Mouse (Mus musculus): ENCODE data around the gene Nup54. TPM values are rescaled to one million over a fixed set of nuclear protein-coding genes. Genes with fewer than 3 reads are reported as not detected.

The Nup54 gene
- total RNA-seq, 2 experiments from 2014 or later, result 29.6 to 32.0 TPM

GRCm38 (mm10) chr5:92413271-92413981 lies 21.6 kb downstream of the Nup54 start:
- DNase-seq (ENCODE audit: low spot score in 2 of 2), result no peak

- DNase-seq (ENCODE audit: low spot score in 2 of 2), result no peak
These were observed 23.4 kb downstream of the Nup54 start for GRCm38 (mm10) chr5:92411461-92412140.

- no peak for DNase-seq (ENCODE audit: low spot score in 2 of 2)
These were observed 24.5 kb downstream of the Nup54 start for GRCm38 (mm10) chr5:92410486-92410885.

- DNase-seq (ENCODE audit: low spot score in 2 of 2), result no peak
These were observed 25.5 kb downstream of the Nup54 start for GRCm38 (mm10) chr5:92409361-92410155.

GRCm38 (mm10) chr5:92404400-92404678 lies 30.7 kb downstream of the Nup54 start:
- DNase-seq (ENCODE audit: low spot score in 2 of 2), result no peak

- no peak for DNase-seq (ENCODE audit: low spot score in 2 of 2)
These were observed 31.2 kb downstream of the Nup54 start for GRCm38 (mm10) chr5:92403562-92404399.

GRCm38 (mm10) chr5:92402816-92403215 lies 32.2 kb downstream of the Nup54 start:
- DNase-seq (ENCODE audit: low spot score in 2 of 2), result no peak

- DNase-seq (ENCODE audit: low spot score in 2 of 2), result peak in 1 of 2 experiments; percentile 80
These were observed 36.9 kb downstream of the Nup54 start for GRCm38 (mm10) chr5:92398153-92398552.

- no peak for DNase-seq (ENCODE audit: low spot score in 2 of 2)
These were observed 38.5 kb downstream of the Nup54 start for GRCm38 (mm10) chr5:92396476-92396875.

GRCm38 (mm10) chr5:92395764-92396163 lies 39.3 kb downstream of the Nup54 start:
- no peak for DNase-seq (ENCODE audit: low spot score in 2 of 2)

GRCm38 (mm10) chr5:92393863-92394262 lies 41.2 kb downstream of the Nup54 start:
- DNase-seq (ENCODE audit: low spot score in 2 of 2), result no peak

GRCm38 (mm10) chr5:92392542-92392941 lies 42.5 kb downstream of the Nup54 start:
- DNase-seq (ENCODE audit: low spot score in 2 of 2), result no peak

GRCm38 (mm10) chr5:92390615-92391014 lies 44.4 kb downstream of the Nup54 start:
- DNase-seq (ENCODE audit: low spot score in 2 of 2), result peak in 1 of 2 experiments; percentile 51

GRCm38 (mm10) chr5:92389977-92390376 lies 45.0 kb downstream of the Nup54 start:
- DNase-seq (ENCODE audit: low spot score in 2 of 2), result no peak

GRCm38 (mm10) chr5:92387433-92387832 lies 47.6 kb downstream of the Nup54 start:
- no peak for DNase-seq (ENCODE audit: low spot score in 2 of 2)

- DNase-seq (ENCODE audit: low spot score in 2 of 2), result no peak
These were observed 48.4 kb downstream of the Nup54 start for GRCm38 (mm10) chr5:92386643-92387042.

- no peak for DNase-seq (ENCODE audit: low spot score in 2 of 2)
These were observed 48.9 kb downstream of the Nup54 start for GRCm38 (mm10) chr5:92386102-92386501.

- DNase-seq (ENCODE audit: low spot score in 2 of 2), result no peak
These were observed 50.2 kb downstream of the Nup54 start for GRCm38 (mm10) chr5:92384855-92385254.

- no peak for DNase-seq (ENCODE audit: low spot score in 2 of 2)
These were observed 51.3 kb downstream of the Nup54 start for GRCm38 (mm10) chr5:92383747-92384146.

- DNase-seq (ENCODE audit: low spot score in 2 of 2), result no peak
These were observed 52.7 kb downstream of the Nup54 start for GRCm38 (mm10) chr5:92382349-92382679.

Measured in layer of hippocampus, adult 18-20 months (tissue).